Mouse (Mus musculus): Measurements from ENCODE around the gene Cnnm3.

- TF ChIP-seq POLR2A (IDR thresholded peaks at IDR 0.05; ENCODE audit: insufficient read length, low read depth) (no peak), E2F4 (IDR thresholded peaks at IDR 0.05; ENCODE audit: insufficient read depth) (no peak), POLR2AphosphoS2 (IDR thresholded peaks at IDR 0.05; ENCODE audit: insufficient read length, low read depth) (no peak), TCF12 (IDR thresholded peaks at IDR 0.05; ENCODE audit: insufficient read depth, poor library complexity, severe bottlenecking) (no peak)
These were observed 39.6 kb upstream of the Cnnm3 start for GRCm38 (mm10) chr1:36472106-36472440.

Data from myocyte (in vitro differentiated cells).